Mouse (Mus musculus) spleen, postnatal 36 days (tissue): ENCODE data around the gene Manf.

Experiments used
- DNase-seq, 2 experiments: peaks; one replicate each; pipeline ENCODE4 v3.0.0; 2022; ENCODE audit warnings: low spot score in 2 of 2, mixed read lengths in 1 of 2

Manf gene

GRCm38 (mm10) chr9:106884996-106885900 lies 6.5 kb downstream of the Manf start:
- DNase-seq: no peak

- DNase-seq: no peak
These were observed 7.5 kb downstream of the Manf start for GRCm38 (mm10) chr9:106884306-106884705.

GRCm38 (mm10) chr9:106883085-106883484 lies 8.7 kb downstream of the Manf start:
- DNase-seq: no peak

- DNase-seq: no peak
These were observed 9.6 kb downstream of the Manf start for GRCm38 (mm10) chr9:106882176-106882575.

- no peak for DNase-seq
These were observed 10.6 kb downstream of the Manf start for GRCm38 (mm10) chr9:106881071-106881755.

GRCm38 (mm10) chr9:106879471-106879870 lies 12.3 kb downstream of the Manf start:
- no peak for DNase-seq

GRCm38 (mm10) chr9:106876666-106877065 lies 15.1 kb downstream of the Manf start:
- no peak for DNase-seq

GRCm38 (mm10) chr9:106874216-106874615 lies 17.6 kb downstream of the Manf start:
- no peak for DNase-seq

- no peak for DNase-seq
These were observed 33.7 kb downstream of the Manf start for GRCm38 (mm10) chr9:106858036-106858435.

GRCm38 (mm10) chr9:106856664-106857063 lies 35.1 kb downstream of the Manf start:
- no peak for DNase-seq

- no peak for DNase-seq
These were observed 49.0 kb downstream of the Manf start for GRCm38 (mm10) chr9:106842800-106843199.

- DNase-seq: no peak
These were observed 51.2 kb downstream of the Manf start for GRCm38 (mm10) chr9:106840569-106840968.

- DNase-seq: peak; percentile 86 to 88
These were observed 69.2 kb downstream of the Manf start for GRCm38 (mm10) chr9:106822381-106823104.

GRCm38 (mm10) chr9:106821618-106822380 lies 70.0 kb downstream of the Manf start, which contains the start of gene Dcaf1:
Gene Dcaf1 (plus strand): TSS chr9:106821874.
- peak; percentile 96 to 97 for DNase-seq

- DNase-seq: peak in 1 of 2 experiments; percentile 7
These were observed 70.6 kb downstream of the Manf start for GRCm38 (mm10) chr9:106821050-106821617.

GRCm38 (mm10) chr9:106819201-106819600 lies 72.6 kb downstream of the Manf start:
- DNase-seq: peak; percentile 2 to 9

GRCm38 (mm10) chr9:106818191-106818590 lies 73.6 kb downstream of the Manf start:
- no peak for DNase-seq

GRCm38 (mm10) chr9:106806503-106806902 lies 85.3 kb downstream of the Manf start:
- DNase-seq: no peak

GRCm38 (mm10) chr9:106790831-106791230 lies 100.9 kb downstream of the Manf start:
- DNase-seq: no peak

GRCm38 (mm10) chr9:106789363-106789762 lies 102.4 kb downstream of the Manf start:
- DNase-seq: no peak

GRCm38 (mm10) chr9:106788812-106789321 lies 102.9 kb downstream of the Manf start, which contains the start of gene Rad54l2:
Gene Rad54l2 (minus strand): TSS chr9:106789194.
- DNase-seq: peak; percentile 68 to 73
